Mouse (Mus musculus) thymus, postnatal 10 days (tissue): Measurements from ENCODE around the gene Ntsr2.

ENCODE experiments used
- DNase-seq, 2 experiments: peaks; one replicate each; pipeline ENCODE4 v3.0.0; 2021; ENCODE audit warnings: low spot score in 2 of 2

Gene Ntsr2

GRCm38 (mm10) chr12:16653332-16654093 lies at the start of gene Ntsr2:
TSS of gene Ntsr2 (plus strand) at chr12:16653382.
- peak in 1 of 2 experiments; percentile 56 for DNase-seq

- DNase-seq = no peak
Observed at GRCm38 (mm10) chr12:16605624-16606023, 47.6 kb upstream of the Ntsr2 start.

DNA sequence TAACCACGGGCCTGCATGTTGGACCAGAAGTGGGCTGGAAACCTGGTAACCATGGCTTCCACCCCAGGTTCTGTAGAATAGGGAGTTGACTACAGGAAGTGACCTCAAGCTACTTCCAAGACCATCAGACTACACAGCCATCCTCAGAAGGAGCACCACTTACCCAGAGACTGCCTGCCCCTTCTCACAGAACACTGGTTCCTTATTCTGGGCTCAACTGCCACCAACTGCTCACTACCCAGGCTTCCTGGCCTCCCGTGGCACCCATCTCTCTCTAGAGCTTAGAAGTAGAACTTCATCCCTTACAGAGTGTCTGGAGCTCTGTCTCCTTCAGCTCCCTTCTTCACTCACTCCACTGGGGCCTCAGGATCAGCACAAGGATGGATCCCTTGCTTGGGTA lies 42.2 kb upstream of the Ntsr2 start, which contains the start of gene Lpin1:
Gene Lpin1 (minus strand): TSS at position 31 of the 400 bp plus-strand sequence.
- no peak for DNase-seq

GRCm38 (mm10) chr12:16614556-16614955 lies 38.6 kb upstream of the Ntsr2 start:
- no peak for DNase-seq

GRCm38 (mm10) chr12:16615738-16616137 lies 37.4 kb upstream of the Ntsr2 start:
- no peak for DNase-seq

- no peak for DNase-seq
Observed at GRCm38 (mm10) chr12:16618512-16619274, 34.5 kb upstream of the Ntsr2 start.

GRCm38 (mm10) chr12:16619453-16619852 lies 33.7 kb upstream of the Ntsr2 start:
- DNase-seq = no peak

DNA sequence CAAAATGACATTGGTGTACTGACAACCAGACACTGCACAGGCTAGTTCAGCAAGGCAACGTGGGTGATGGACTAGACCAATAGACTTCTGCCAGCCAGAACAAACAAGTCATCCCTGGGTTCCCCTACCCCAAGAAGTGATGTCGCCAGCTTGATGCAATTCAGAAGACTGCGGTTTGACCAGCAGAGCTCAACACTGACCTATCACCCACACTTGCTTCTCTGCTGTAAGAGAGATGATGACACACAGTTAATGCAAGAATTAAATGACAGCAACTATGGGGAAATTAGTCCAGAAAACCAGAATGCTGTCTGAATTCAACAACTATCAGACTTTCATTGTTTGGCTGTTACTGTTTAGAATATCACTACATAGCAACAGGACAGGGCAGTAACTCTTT lies 33.0 kb upstream of the Ntsr2 start:
- DNase-seq = no peak

DNA sequence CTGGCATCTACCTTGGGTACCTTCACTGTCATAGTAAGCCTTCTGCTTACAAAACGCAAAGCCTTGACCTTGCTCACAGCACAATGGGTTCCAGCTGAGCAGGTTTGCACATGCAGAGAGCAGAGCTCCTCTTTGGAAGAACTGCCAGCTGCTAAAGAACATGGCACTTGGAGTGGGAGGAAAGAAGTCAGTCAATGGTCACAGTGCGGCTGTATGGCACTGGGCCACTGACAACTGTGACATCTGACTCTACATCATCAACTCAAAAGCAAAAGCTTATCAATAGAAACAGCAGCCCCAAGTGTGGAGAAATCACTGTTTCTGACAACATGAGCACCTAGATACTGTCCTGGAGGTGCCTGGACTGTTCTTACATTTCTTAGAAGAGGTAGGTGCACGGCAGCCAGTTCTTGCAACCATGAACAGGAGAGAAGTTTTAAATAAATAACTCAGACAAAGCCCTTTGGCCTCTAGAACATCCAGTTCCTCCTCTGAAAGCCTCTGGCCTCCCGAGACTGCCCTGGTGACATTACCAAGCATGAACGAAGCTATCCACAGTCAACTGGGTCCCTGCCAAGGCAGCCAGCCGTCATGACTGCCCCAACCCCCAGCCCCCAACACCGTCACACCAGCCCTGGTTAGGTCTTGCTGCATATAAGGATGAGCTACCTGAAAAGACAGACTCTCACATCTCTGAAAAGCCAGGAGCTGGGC lies 22.9 kb upstream of the Ntsr2 start:
- no peak for DNase-seq

DNA sequence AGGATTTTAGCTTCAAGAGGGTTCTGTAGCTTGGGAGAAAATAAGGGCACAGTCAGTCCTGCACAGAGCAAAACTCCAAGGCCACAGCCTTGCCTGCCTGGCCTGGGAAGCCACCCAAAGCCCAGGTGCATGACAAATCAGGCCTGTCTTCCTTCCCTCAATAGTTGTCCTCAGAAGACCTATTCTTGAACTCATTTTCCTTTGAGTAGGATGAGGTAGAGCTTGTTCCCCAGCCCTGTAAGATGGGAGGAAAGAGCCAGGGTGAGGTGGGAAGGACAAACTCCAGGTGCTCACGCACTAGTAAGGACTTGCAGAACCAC lies 22.4 kb upstream of the Ntsr2 start:
- no peak for DNase-seq

DNA sequence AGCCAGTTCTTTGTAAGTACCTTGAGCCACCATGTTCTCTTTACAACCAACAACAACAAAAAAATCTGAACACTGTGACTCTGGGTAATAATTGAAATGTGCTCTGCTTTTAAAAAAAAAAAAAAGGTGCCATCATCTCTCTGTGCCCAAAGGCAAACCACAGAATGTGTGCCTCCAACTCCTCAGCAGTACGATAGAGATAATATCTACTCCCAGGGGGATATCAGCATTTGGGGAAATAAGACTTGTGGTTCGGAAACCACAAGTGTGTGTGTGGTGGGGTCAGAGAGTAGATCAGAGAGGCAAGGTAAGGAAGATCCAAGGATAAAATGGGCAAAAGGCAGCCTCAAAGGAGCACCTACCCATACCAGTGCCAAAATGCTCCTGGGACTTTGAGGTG lies 21.8 kb upstream of the Ntsr2 start:
- no peak for DNase-seq

GRCm38 (mm10) chr12:16633235-16633634 lies 19.9 kb upstream of the Ntsr2 start:
- DNase-seq = no peak

DNA sequence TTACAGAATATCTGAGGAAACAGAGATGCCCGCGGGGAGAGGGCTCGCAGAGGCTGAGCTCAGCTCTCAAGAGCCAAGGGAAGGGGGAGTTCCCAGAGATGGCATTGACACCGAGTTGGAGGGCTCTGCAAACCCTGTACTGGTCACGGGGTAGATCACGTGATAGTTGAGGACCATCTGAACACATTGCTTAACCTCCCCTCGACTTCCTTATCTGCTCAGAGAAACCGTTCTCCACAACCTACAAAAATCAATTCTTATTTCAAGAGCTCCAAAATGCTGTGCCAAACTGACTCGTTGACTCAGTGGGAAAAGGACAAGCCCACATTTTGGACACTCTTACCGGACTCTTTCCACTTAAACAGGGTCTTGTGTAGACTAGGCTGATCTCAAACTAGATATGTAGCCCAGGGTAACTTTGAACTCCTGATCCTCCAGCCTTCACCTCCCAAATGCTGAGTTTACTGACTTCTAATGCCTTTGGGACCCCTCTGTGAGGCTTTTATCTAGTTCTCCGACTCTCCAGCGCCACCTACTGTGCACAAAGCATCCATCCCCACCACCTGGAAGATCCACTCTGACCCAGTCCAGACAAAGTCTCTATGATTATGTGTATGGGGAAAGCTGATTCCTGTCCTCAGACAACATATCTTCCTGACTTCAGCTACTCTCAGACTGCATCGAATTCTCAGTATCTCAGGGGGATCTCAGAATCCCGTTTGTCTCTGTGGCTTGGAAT lies 18.9 kb upstream of the Ntsr2 start:
- peak; percentile 20 to 70 for DNase-seq

GRCm38 (mm10) chr12:16635816-16636215 lies 17.4 kb upstream of the Ntsr2 start:
- no peak for DNase-seq

DNA sequence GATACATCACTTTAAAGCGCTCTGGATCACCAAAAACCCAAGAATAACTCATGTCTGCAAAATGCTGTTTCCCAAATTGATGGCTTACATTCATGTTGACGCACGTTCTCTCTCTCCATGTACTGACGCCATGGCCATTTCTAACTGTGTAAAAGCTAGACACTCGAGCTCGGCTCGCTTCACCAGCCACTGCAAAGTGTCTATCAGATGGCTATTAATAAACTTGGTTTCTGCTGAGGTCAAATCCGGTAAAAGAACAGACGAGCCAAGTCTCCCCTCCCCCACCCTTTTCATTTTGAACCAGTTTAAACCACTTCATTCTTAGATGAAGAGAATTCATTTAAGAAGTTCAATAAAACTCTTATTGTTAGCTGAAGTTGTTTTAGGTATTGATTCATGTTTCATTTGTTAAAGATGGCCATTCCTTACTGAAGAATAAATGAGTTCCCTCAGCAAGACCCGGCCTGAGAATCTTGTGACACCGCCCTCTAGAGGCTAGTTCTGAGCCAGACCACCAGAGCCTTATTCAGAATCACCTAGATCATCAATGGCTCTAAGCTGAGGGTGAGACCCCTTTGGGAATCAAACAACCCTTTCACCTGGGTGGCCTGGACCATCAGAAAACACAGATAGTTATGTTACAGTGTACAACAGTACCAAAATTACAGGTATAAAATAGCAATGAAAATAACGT lies 14.0 kb upstream of the Ntsr2 start:
- peak in 1 of 2 experiments; percentile 21 for DNase-seq

DNA sequence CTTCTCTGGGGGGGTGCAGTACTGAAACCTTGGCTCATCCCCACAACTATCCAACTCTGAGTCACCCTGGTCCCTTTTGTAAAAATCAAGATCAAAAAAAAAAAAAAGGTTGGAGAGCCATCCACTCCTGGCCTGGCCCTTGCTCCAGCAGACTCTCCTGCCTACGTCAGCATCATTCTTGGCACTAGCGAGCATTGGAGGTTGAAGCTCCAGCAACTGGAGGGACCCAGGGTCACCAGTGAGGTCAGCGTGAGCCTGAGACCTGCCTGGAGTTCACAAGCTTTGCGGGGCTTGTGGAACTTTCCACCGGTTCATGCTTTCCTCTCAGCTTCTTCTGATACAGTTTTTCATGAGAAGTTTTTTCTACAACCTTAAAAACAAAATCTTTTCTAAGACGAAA lies 13.1 kb upstream of the Ntsr2 start:
- no peak for DNase-seq

DNA sequence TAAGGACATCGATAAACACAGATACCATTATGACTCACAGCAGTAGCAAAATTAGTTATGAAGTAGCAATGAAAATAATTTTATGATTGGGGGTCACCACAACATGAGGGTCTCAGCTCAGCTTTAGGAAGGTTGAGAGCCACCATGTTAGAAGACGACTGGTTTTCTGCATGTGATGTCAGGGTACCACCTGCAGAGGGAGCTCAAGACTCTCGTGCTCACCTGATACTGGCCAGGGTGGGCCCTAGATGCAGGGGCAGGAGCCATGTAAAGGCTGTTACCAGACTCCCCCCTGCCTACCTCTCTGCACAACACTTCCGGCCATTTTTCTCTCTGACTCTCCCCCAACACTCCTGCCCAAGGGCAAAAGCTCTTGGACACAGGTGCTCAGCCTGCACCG lies 11.2 kb upstream of the Ntsr2 start:
- peak in 1 of 2 experiments; percentile 14 for DNase-seq

- DNase-seq = no peak
Observed at GRCm38 (mm10) chr12:16643508-16644345, 9.5 kb upstream of the Ntsr2 start.

- DNase-seq = no peak
Observed at GRCm38 (mm10) chr12:16644698-16645097, 8.5 kb upstream of the Ntsr2 start.

DNA sequence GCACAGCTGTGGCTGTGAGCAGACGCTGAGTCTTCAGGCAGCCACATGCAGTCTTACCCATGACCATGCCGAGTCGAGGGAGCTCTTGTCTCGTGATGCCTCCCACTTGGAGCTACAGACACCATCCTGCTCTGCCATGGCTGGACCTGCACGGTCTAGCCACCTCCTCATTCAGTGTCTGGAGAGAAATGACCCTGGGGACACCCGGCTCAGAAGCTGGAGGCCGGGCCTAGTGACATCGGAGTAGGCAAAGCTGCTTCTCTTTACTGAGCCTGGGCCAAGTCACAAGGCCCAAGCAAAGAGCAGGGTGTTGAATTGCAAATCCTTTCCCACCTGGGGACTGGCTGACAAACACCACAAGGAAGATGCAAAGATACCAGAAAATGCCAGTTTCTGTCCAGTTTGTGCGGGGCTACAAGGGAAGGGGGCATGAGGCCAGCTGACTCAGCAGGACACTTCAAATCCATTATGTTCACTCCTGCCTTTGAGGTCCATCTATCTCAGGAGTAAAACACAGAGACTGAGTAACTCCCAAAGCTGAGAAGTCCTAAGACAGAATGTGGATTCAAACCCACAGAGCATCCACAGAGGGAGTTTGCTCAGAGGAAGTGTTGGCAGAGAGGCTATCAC lies 6.3 kb upstream of the Ntsr2 start:
- no peak for DNase-seq
